Comparison of ENCODE assay signal across 13 mouse cellular contexts in genomic region chr5:119214937-119215336, GRCm38 (mm10).
DNase-seq lines count a peak whose midpoint lies in the region; TF ChIP-seq lines count a peak whose summit lies in the region.
"Had no signal": no experiment of that assay in that cellular context is flagged by ENCODE, and none has a peak within 500 bp of the region (broad histone marks: within the 10 kb centered on the region; RNA-seq: fewer than 3 reads in every experiment).

No protein-coding gene starts in this region.

- no peaks in the 10 kb centered on the region for H3K27me3 ChIP-seq in thymus, adult 2 months (ENCODE audit: control insufficient read depth, insufficient read depth, low read length)
- H3K27me3 ChIP-seq: heart, embryonic 15.5 days; intestine, embryonic 15.5 days had no signal

- intact Hi-C loops in gastrocnemius, postnatal 14 days (cut with DNase I; ENCODE audit: low total_unique reads) = no loop called here

- H3K27ac ChIP-seq in layer of hippocampus, adult 2 months = no peak overlapping the region
- no peak overlapping the region for H3K27ac ChIP-seq in thymus, adult 2 months (ENCODE audit: control insufficient read depth, insufficient read depth, low read length)
- H3K27ac ChIP-seq: heart, embryonic 15.5 days; intestine, embryonic 15.5 days; macrophage had no signal

- TF ChIP-seq POLR2A in thymus, adult 2 months (IDR thresholded peaks at IDR 0.05; ENCODE audit: control insufficient read depth, extremely low read depth, insufficient read depth, low read length, poor library complexity) = no peak

- 94% methylated on average over 9 of the region's 9 CpGs for WGBS in thymus, adult 2 months

- DNase-seq in cerebellum, postnatal 10 days = peak; percentile 31 to 47
- DNase-seq in cerebellum, postnatal 36 days = no peak
- no peak for DNase-seq in layer of hippocampus, adult 2 months (ENCODE audit: low spot score in 2 of 2)
- DNase-seq in layer of hippocampus, postnatal 25 days (ENCODE audit: extremely low spot score in 1 of 2, low spot score in 1 of 2) = no peak
- peak; percentile 5 for DNase-seq in thymus, adult 2 months
- no peak for DNase-seq in thymus, postnatal 0 days (ENCODE audit: low spot score)
- peak; percentile 22 for DNase-seq in testis, postnatal 14 days (ENCODE audit: low spot score)
- no peak for DNase-seq in gastrocnemius, postnatal 14 days
- DNase-seq: cerebellum, adult 8-10 months; right cerebral cortex, postnatal 25 days had no signal

- H3K4me3 ChIP-seq in layer of hippocampus, adult 2 months = no peak overlapping the region
- H3K4me3 ChIP-seq in thymus, adult 2 months (ENCODE audit: control insufficient read depth, insufficient read depth, low read length) = no peak overlapping the region
- H3K4me3 ChIP-seq: heart, embryonic 15.5 days; intestine, embryonic 15.5 days had no signal

- no peaks in the 10 kb centered on the region for H3K36me3 ChIP-seq in thymus, adult 2 months (ENCODE audit: control insufficient read depth, insufficient read depth, low read length)
- H3K36me3 ChIP-seq: heart, embryonic 15.5 days; intestine, embryonic 15.5 days had no signal

- TF ChIP-seq CTCF in layer of hippocampus, adult 2 months (conservative IDR thresholded peaks at IDR 0.05) = peak; percentile 63
- no peak for TF ChIP-seq CTCF in thymus, adult 2 months (IDR thresholded peaks at IDR 0.05; ENCODE audit: borderline replicate concordance, control insufficient read depth, extremely low read depth, insufficient read depth, low read length, poor library complexity)

- no peaks in the 10 kb centered on the region for H3K4me1 ChIP-seq in thymus, adult 2 months (replicated peaks; ENCODE audit: control insufficient read depth, insufficient read depth, low read length)
- H3K4me1 ChIP-seq: heart, embryonic 15.5 days; intestine, embryonic 15.5 days had no signal

Comparison
In these comparisons a context has a peak if more than half of its experiments do, and no peak if none do; other contexts are left out.
1. DNase-seq: peak in cerebellum, postnatal 10 days (2 of 2), thymus, adult 2 months (single experiment) and testis, postnatal 14 days (single experiment); none in cerebellum, postnatal 36 days (0 of 2), layer of hippocampus, adult 2 months (0 of 2), layer of hippocampus, postnatal 25 days (0 of 2), thymus, postnatal 0 days (single experiment) and gastrocnemius, postnatal 14 days (single experiment).